Mouse (Mus musculus) lung, embryonic 14.5 days (tissue): ENCODE data around the gene Lmtk3. TPM values are rescaled to one million over a fixed set of nuclear protein-coding genes. Genes with fewer than 3 reads are reported as not detected.

Experiments
- ATAC-seq: fragments of 200-750 bp; cut with Nextera tagmentation; 2 replicates; pipeline ENCODE4 v1.8.0; 2017; ENCODE audit warnings: mild to moderate bottlenecking, moderate TSS enrichment, moderate library complexity; ENCODE audit not compliant: insufficient read depth
- DNase-seq: peaks from one replicate; pipeline ENCODE4 v3.0.0-alpha.2; 2015
- H3K27ac ChIP-seq: fragments of 300-500 bp; sonication (generic); 2 replicates; pipeline ENCODE4 v1.5.1; 2014; ENCODE audit warnings: low read depth, mild to moderate bottlenecking, moderate library complexity
- H3K27me3 ChIP-seq: fragments of 300-500 bp; sonication (generic); 2 replicates; pipeline ENCODE4 v1.6.1; 2014; ENCODE audit warnings: low read length, control low read depth; ENCODE audit not compliant: insufficient read depth
- H3K36me3 ChIP-seq: fragments of 300-500 bp; sonication (generic); 2 replicates; pipeline ENCODE4 v1.6.1; 2014; ENCODE audit warnings: control low read depth; ENCODE audit not compliant: insufficient read depth
- H3K4me1 ChIP-seq: fragments of 300-500 bp; sonication (generic); 2 replicates; pipeline ENCODE4 v1.6.1; 2014; ENCODE audit warnings: antibody characterized with exemption, control low read depth; ENCODE audit not compliant: insufficient read depth
- H3K4me2 ChIP-seq: fragments of 300-500 bp; sonication (generic); 2 replicates; pipeline ENCODE4 v1.6.1; 2014; ENCODE audit warnings: mild to moderate bottlenecking
- H3K4me3 ChIP-seq: fragments of 300-500 bp; sonication (generic); 2 replicates; pipeline ENCODE4 v1.5.1; 2014; ENCODE audit warnings: low read depth, low read length
- H3K9ac ChIP-seq: fragments of 300-500 bp; sonication (generic); 2 replicates; pipeline ENCODE4 v1.6.1; 2014
- H3K9me3 ChIP-seq: fragments of 300-500 bp; sonication (generic); 2 replicates; pipeline ENCODE4 v1.6.1; 2016; ENCODE audit warnings: low read depth, low read length, control low read depth
- CTCF ChIP-seq: IDR thresholded peaks from 2 replicates; pipeline ENCODE4 v1.5.1; 2016; ENCODE audit warnings: antibody characterized with exemption, low read depth
- WGBS: fragments of 180-500 bp; shearing (Covaris S2); extraction: QIAGEN DNeasy Blood & Tissue Kit; methylation state at CpG from one replicate; pipeline ENCODE4 v1.1.7; 2014; 5-methylcytosine and 5-hydroxymethylcytosine counted together
- polyA plus RNA-seq: library from polyadenylated mRNA; unstranded; fragments of >200 nt; fragmentation: Nextera tagmentation; extraction: Ambion mirVana; gene quantifications from 2 replicates; pipeline ENCODE4 v1.2.1, GENCODE M21; 2014

Gene Lmtk3
- polyA plus RNA-seq, 1 experiment from 2014 or later: 1.9 TPM

GRCm38 (mm10) chr7:45805941-45806340 lies 22.4 kb downstream of the Lmtk3 start:
- Histone ChIP-seq H3K9me3 (no peaks in the 10 kb centered on the region), H3K27me3 (no peaks in the 10 kb centered on the region), H3K36me3 (peaks cover 50% of the 10 kb centered on the region), H3K9ac (no peak overlapping the region), H3K4me3 (no peak overlapping the region), H3K4me1 (no peaks in the 10 kb centered on the region), H3K27ac (no peak overlapping the region), H3K4me2 (no peak overlapping the region)
- WGBS: 44% methylated on average over 5 of the region's 5 CpGs
- no peak for ATAC-seq
- no peak for TF ChIP-seq CTCF
- no peak for DNase-seq

DNA sequence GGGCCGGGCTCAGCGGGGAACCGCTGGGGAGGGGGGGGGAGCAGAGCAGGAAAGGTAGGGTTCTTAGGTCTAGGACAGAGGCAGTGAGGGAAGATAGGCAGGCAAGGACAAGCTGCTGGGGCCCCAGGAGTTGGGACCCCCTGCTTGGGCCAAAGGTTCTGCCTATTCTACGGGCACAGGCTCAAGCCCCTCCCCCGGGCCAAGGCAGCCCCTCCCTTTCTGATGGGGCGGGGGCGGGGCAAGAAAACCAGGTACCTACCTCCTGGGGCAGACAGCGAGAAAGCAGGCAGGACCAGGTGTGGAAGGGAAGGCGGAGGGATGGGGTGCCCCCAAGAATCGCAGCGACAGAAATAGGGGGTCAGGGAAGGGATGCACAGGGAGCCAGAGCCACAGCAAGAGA lies 24.9 kb downstream of the Lmtk3 start:
- 55% methylated on average over 11 of the region's 11 CpGs for WGBS
- no peak for TF ChIP-seq CTCF
- no peak for DNase-seq
- H3K36me3 ChIP-seq: peaks cover 68% of the 10 kb centered on the region
- H3K27ac ChIP-seq: no peak overlapping the region
- no peak overlapping the region for H3K4me2 ChIP-seq
- no peak for ATAC-seq
- no peak overlapping the region for H3K4me3 ChIP-seq
- H3K27me3 ChIP-seq: no peaks in the 10 kb centered on the region
- no peak overlapping the region for H3K9ac ChIP-seq
- H3K4me1 ChIP-seq: peaks cover 7% of the 10 kb centered on the region; the same call in 1 of the 2 replicates
- no peaks in the 10 kb centered on the region for H3K9me3 ChIP-seq

DNA sequence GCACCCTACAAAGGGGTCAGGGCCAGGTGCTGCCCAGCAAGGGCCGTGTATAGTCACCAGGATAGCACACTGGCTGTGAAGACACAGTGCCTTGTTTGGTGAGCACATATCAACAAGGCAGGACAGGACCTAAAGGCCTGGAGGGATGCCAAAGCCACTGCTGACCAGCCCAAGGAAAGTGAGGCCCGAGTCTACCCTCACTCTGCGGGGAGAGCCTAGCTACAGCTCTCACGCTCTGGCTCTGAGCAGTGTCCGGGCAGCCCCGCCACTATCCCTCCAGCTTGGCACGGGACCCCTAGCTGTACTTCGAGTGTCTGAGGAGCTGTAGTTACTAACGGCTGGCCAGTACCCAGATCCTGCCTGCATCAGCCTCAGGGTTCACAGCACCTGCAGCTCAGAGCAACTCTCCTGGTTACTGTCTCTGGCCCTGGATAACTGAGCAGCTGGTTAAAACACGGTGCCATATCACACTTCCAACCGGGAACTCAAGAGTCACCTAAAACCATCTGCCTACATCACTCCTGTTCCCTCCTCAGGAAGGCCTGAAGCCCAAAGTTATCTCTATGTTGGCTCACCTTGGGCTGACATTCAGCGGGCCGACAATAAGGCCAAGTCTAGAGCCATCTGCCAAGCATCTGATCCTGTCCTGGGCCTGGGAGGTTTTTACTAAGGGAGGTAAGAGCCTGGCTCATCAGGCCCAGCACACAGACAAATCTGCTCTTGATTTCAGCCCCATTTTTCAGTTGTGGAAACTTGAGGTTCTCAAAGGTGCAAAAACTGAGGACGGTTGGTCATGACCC lies 25.9 kb downstream of the Lmtk3 start:
- TF ChIP-seq CTCF: no peak
- ATAC-seq: no peak
- Histone ChIP-seq H3K27ac (no peak overlapping the region), H3K9me3 (no peaks in the 10 kb centered on the region), H3K4me3 (no peak overlapping the region), H3K9ac (0 out of 2 replicates have a peak overlapping the region, but pooled peaks have one; percentile 9), H3K4me1 (peaks cover 7% of the 10 kb centered on the region; the same call in 1 of the 2 replicates), H3K27me3 (no peaks in the 10 kb centered on the region), H3K4me2 (no peak overlapping the region), H3K36me3 (peaks cover 68% of the 10 kb centered on the region)
- DNase-seq: no peak
- 80% methylated on average over 14 of the region's 14 CpGs for WGBS

DNA sequence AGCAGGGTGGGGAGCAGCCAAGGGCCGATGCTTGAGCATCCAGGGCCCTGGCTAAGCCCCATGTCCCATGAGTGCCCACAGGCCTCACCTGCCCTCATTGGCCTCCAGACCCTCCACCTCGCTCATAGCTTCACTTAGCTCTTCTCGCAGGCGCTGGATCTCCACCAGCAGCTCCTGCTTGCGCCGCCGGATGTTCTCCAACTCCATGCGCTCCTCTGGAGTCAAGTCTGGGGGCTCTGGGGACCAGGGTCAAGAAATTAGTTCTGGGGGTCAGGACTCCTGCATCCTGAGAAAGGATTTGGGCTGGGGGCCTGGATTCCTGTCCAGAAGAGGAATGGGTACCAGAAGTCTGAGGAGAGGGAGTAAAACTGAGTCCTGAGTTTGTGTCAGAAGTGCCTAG lies 29.4 kb downstream of the Lmtk3 start:
- Histone ChIP-seq H3K4me1 (peaks cover 7% of the 10 kb centered on the region; the same call in 1 of the 2 replicates), H3K36me3 (peaks cover 52% of the 10 kb centered on the region), H3K9me3 (no peaks in the 10 kb centered on the region), H3K27me3 (no peaks in the 10 kb centered on the region), H3K4me3 (peak overlapping the region; percentile 94), H3K4me2 (peak overlapping the region; percentile 69), H3K9ac (peak overlapping the region; percentile 100), H3K27ac (no peak overlapping the region)
- no peak for TF ChIP-seq CTCF
- 81% methylated on average over 8 of the region's 8 CpGs for WGBS
- ATAC-seq: no peak
- no peak for DNase-seq

- under 1% methylated on average over 85 of the region's 92 CpGs for WGBS
- peak within 1 kb of the TSS; percentile 94 for H3K4me3 ChIP-seq
- H3K9ac ChIP-seq: peak within 1 kb of the TSS; percentile 100
- H3K4me2 ChIP-seq: peak within 1 kb of the TSS; percentile 69
- peaks cover 7% of the 10 kb centered on the region; the same call in 1 of the 2 replicates for H3K4me1 ChIP-seq
- no peaks in the 10 kb centered on the region for H3K9me3 ChIP-seq
- peaks cover 40% of the 10 kb centered on the region for H3K36me3 ChIP-seq
- DNase-seq (peak; percentile 100), ATAC-seq (peak; percentile 99)
- H3K27me3 ChIP-seq: no peaks in the 10 kb centered on the region
- peak within 1 kb of the TSS; percentile 100 for H3K27ac ChIP-seq
- no peak for TF ChIP-seq CTCF
Measured at GRCm38 (mm10) chr7:45813787-45814779, 30.5 kb downstream of the Lmtk3 start, which contains the start of gene Cyth2. TSS of gene Cyth2 (minus strand) at chr7:45814581.

DNA sequence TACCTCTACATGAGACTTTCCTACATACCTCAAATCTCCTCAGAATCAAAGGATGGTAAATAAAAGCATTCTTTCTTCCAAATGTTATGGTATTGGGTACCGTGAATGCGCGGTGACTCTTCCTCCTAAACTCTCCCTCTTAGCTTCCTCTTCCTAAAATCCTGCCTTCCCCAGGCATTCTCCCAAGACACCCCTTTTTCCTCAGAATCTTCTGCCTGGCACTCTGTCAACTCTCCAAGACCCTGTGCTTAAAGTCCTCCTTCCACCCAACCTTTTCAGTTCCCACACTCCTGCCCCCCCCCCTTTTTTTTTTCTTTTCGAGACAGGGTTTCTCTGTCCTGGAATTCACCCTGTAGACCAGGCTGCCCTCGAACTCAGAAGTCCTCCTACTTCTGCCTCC lies 31.3 kb downstream of the Lmtk3 start:
- no peak for TF ChIP-seq CTCF
- Histone ChIP-seq H3K4me1 (peaks cover 7% of the 10 kb centered on the region; the same call in 1 of the 2 replicates), H3K4me2 (peak overlapping the region; percentile 51), H3K9me3 (no peaks in the 10 kb centered on the region), H3K4me3 (peak overlapping the region; percentile 94), H3K27ac (no peak overlapping the region), H3K27me3 (no peaks in the 10 kb centered on the region), H3K36me3 (peaks cover 32% of the 10 kb centered on the region), H3K9ac (no peak overlapping the region)
- DNase-seq (no peak), ATAC-seq (no peak)
- 6% methylated on average over 5 of the region's 5 CpGs for WGBS
